Mouse (Mus musculus) cerebellum, postnatal 10 days (tissue): ENCODE data around the gene Ctsl.

ENCODE experiments used
- DNase-seq, 2 experiments: peaks; one replicate each; pipeline ENCODE4 v3.0.0; 2021; ENCODE audit warnings: mixed read lengths in 2 of 2

Gene Ctsl

DNA sequence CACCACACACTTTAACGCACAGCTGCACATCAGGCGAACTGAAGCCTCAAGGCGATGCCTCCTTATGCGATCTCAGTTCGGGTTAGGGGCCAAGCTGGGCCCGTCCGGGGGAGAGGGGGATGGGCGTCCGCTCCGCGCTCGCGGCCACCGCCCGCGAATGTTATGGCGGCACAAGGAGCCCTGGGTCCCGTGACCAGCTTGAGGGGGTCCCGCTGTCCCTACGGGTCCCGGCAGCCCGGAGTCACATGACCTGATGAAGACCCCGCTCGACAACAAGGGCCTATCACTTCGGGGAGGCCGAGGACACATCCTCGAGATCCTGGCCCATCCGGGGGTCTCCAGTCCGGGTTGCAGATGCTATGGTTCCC is 901 bp downstream of the Ctsl start:
- DNase-seq = peak in 1 of 2 experiments; percentile 69

DNA sequence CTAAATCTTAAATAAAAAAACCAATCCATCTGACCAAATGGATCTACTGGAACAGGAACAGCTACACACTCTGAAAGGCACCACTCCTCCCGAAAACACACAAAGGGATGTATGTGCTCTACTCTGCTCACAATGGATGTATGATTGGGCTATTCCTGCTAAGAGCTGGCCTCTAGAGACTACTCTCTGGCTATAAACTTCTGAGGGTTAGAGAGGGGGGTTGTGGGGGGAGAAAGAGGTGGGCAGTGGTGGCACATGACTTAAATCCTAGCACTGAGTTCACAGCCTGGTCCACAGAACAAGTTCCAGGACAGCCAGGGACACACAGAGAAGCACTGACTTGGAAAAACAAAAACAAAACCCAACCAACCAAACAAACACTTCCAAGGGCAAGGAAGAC is 2.1 kb downstream of the Ctsl start:
- DNase-seq = no peak

GRCm38 (mm10) chr13:64367615-64368014 is 3.1 kb downstream of the Ctsl start:
- peak in 1 of 2 experiments; percentile 31 for DNase-seq

DNA sequence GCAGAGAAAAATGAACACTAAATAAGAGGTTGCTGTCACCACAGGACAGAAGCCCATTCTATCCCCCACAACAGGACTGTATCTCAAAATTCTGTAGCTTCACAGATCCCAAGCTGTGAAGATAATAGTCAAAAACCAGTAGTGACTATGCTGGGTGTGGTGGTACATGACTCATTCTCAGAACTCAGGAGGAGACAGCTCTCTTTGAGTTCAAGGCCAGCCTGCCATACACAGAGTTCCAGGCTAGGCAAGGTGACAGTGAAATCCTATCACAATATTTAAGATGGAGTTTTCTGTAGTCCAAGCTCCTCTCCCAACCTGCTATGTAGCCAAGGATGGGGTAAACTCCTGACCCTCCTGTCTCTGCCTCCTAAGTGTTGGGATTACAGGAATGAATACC is 5.4 kb downstream of the Ctsl start:
- DNase-seq = no peak

- DNase-seq = peak; percentile 57 to 58
Measured at GRCm38 (mm10) chr13:64364258-64364657, 6.4 kb downstream of the Ctsl start.

- no peak for DNase-seq
Measured at GRCm38 (mm10) chr13:64362139-64362538, 8.6 kb downstream of the Ctsl start.

DNA sequence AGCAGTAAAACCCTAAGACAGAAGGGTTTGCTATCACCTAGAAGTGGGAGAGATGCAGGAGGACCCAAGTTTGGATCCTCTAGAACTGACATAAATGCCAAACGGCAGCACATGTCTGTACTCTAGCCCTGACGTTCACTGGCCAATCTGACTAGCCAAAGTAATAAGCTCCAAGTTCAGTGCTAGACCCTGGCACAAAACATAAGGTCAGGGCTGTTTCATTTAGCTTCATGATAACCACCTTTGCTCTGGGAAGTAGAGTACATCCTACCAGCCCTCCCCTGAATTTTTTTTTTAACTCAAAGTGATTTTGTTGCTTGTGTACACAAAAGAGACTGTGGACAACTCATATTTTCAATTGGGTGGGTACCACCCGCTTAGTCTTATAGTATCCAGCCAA is 9.7 kb downstream of the Ctsl start:
- DNase-seq = no peak

DNA sequence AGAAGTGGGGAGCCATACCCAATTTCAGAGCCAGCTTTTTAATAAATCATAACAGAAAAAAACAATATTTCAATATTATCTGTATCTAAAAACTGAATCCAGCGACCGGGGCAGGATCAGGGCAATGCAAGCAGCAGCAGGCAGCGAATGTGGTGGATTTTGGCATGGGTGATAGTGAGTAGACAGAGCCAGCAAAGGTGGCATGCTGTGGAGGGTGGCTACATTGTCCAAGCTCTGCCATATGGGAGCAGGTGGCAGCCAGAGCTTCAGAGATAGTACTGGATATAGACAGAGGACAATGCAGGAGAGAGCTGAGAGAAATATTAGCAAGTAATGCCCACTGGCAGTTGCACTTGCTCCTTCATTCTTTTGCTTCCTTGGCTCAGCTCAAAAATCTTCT is 11.0 kb downstream of the Ctsl start:
- DNase-seq = peak; percentile 83 to 85

GRCm38 (mm10) chr13:64358476-64358875 is 12.2 kb downstream of the Ctsl start:
- no peak for DNase-seq

GRCm38 (mm10) chr13:64357389-64357788 is 13.3 kb downstream of the Ctsl start:
- DNase-seq = no peak

DNA sequence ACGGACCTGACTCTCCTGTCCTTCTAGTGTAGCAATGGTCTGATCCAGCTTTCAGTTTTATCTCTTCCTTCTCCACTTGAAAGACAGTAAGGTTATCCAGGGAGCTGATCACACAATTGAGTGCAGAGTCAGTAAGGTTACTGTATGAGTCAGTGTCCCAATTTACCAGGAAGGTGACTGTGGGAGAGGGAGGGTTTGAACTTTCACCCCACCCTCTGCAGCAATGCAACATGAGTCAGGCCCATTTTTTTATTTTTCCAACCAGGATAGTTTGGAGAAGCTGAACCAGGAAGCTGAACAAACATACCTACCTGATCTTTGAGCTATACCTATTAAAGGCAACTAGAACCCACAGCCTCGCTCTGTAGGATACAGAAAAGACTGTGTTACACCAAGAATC is 21.2 kb downstream of the Ctsl start:
- no peak for DNase-seq

GRCm38 (mm10) chr13:64344082-64344501 is 26.6 kb downstream of the Ctsl start:
- DNase-seq = peak; percentile 66 to 68

DNA sequence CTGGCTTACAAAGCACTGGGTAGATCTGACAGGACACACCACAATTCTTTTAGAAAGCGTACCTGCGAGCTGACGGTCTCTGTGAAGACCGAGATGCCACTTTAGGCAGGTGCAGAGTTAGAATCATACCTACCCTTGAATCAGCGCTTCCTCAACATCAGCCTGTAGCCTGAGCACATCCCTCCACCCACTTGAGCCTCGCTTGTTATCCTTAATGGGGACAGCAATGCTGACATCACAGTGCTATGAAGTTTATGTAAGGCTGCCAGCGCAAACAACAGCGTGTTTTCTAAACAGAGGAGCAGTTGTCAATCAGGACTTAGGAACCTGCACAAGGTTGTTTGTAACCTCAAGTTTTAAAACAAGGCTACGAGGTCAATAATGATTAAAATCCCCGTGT is 27.1 kb downstream of the Ctsl start:
- peak; percentile 13 to 28 for DNase-seq

- no peak for DNase-seq
Measured at GRCm38 (mm10) chr13:64335546-64336132, 35.1 kb downstream of the Ctsl start.

GRCm38 (mm10) chr13:64333102-64333501 is 37.6 kb downstream of the Ctsl start:
- DNase-seq = no peak

- no peak for DNase-seq
Measured at GRCm38 (mm10) chr13:64332321-64332720, 38.4 kb downstream of the Ctsl start.

DNA sequence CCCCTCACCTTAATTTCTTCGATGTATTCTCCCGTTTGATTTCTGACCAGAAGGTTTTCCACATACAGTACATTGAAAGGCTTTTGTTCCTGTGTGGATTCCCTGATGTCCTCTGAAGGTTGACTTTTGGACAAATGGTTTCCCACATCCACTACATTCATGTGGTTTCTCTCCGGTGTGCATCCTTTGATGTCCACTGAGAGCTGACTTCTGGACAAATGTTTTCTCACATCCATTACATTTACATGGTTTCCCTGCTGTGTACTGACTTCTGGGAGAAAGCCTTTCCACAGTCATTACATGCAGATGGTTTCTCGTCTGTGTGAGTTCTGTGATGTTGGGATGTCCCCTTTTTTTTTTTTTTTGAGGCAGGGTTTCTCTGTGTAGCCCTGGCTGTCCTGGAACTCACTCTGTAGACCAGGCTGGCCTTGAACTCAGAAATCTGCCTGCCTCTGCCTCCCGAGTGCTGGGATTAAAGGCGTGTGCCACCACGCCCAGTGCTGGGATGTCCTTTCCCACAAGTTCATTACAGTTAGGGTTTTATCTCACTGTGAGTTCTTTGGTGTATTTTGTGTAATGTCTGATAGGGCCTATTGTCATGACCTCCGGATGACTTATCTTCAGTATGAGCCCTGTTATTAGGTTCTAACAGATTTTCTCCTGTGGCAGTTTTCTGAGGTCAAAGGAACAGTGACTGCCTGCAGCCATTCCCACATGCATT is 48.0 kb downstream of the Ctsl start:
- DNase-seq = no peak

DNA sequence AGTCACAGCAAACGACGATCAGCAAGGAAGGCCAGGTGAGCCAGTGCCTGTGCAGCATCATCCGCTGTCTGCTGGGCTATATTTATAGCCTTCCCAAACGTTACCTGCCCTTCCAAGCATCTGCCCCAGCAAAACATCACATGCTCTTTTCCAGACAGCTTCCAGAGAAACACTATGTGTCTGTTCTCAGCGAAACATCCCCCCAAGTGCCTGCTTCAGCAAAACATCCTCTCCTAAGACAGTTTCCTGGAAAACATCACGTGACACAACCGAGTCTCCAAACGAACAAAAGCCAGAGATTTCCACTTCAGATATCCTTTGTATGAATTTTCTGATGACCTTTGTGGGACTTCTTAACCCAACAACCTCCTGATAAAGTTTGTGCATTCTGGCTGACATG is 50.4 kb downstream of the Ctsl start:
- DNase-seq = no peak

- DNase-seq = no peak
Measured at GRCm38 (mm10) chr13:64319782-64320181, 50.9 kb downstream of the Ctsl start.

DNA sequence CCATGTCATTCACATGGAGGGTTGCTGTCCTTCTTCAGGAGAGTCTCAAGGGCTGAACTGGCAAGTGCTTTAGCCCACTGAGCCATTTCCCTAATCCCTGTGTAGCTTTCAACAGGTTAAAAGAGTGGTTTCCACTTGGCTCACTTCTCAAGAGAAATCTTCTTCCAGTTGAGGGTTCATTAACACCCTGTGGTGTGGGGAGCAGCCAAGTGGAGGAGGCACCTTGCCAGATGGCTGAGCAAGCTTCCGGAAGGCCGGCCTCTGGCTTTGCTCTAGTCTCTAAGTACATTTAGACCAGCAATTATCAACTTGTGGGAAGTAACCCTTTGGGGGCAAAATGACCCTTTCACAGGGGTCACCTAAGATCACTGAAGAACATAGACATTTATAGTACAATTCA is 52.3 kb downstream of the Ctsl start:
- DNase-seq = peak; percentile 74 to 77

GRCm38 (mm10) chr13:64315483-64316050 is 55.1 kb downstream of the Ctsl start:
- DNase-seq = peak; percentile 46 to 86

GRCm38 (mm10) chr13:64314041-64314440 is 56.6 kb downstream of the Ctsl start:
- no peak for DNase-seq

- DNase-seq = no peak
Measured at GRCm38 (mm10) chr13:64312916-64313289, 57.8 kb downstream of the Ctsl start.
